Mouse (Mus musculus): ENCODE results near the gene Pkp4.

- TF ChIP-seq POLR2A (IDR thresholded peaks at IDR 0.05; ENCODE audit: extremely low read depth, insufficient read depth, low read length) (no peak), CTCF (IDR thresholded peaks at IDR 0.05; ENCODE audit: extremely low read depth, insufficient read depth, low read length) (no peak)
These were observed 193.2 kb downstream of the Pkp4 start for GRCm38 (mm10) chr2:59353821-59354220.

Measured in cortical plate, adult 2 months (tissue).